Mouse (Mus musculus) retina, embryonic 14.5 days (tissue): ENCODE measurements around the gene Hnrnpll.

Experiments used
- DNase-seq: peaks from one replicate; pipeline ENCODE4 v3.0.0-alpha.2; 2015; ENCODE audit warnings: low spot score

Hnrnpll gene

DNA sequence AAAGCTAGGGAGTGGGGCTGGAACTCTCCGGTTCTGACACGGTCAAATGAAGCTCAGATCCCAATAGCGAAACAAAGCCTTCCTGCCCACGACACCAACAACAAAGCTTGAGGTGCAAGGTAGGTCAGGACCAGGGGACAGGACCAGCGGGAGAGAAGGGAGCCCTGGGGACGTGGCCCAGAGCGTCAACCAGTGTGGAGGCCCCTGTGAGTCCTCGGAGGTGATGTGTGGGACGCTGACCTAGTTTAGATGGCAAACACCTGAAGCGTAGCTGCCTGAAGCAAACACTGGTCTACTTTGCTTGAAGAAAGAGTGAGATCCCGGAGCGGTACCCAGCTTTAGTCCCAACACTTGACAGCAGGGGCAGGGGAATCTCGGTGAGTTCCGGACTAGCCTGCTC, 62.5 kb downstream of the Hnrnpll start:
- DNase-seq: no peak

DNA sequence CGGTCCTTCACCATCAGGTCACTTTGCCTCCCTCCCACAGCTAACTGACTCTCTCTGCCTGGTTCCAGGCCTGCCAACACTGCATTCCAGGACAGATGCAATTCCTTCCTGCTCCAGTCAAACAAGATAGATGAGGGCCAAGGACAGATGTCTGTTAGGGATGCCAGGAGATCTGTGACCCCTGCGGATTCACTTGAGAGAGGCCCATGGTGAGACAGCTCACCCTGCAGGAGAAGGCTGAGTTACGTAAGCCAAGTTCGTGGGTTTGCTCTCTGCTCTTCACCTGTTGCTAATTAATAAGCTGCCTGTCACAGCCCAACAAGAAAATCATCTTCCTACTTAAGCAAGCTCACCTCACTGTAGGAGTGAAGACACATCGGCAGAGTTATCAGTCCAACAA, 63.1 kb downstream of the Hnrnpll start:
- no peak for DNase-seq

- no peak for DNase-seq
These were observed 66.9 kb downstream of the Hnrnpll start for GRCm38 (mm10) chr17:79995091-79995691.

DNA sequence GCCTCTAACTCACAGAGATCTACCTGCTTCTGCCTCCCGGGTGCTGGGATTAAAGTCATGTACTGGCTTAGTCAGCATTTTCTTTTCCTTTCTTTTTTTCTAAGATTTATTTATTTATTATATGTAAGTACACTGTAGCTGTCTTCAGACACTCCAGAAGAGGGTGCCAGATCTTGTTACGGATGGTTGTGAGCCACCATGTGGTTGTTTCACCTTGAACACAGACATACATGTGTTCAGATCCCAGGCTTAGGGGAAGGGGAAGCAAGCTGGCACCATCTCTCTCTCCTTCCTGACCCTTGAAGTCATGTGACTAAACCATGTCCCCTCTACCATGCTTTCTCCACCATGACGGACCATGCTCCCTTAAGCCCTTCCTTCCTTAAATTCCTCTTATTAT, 70.0 kb downstream of the Hnrnpll start:
- DNase-seq: no peak

DNA sequence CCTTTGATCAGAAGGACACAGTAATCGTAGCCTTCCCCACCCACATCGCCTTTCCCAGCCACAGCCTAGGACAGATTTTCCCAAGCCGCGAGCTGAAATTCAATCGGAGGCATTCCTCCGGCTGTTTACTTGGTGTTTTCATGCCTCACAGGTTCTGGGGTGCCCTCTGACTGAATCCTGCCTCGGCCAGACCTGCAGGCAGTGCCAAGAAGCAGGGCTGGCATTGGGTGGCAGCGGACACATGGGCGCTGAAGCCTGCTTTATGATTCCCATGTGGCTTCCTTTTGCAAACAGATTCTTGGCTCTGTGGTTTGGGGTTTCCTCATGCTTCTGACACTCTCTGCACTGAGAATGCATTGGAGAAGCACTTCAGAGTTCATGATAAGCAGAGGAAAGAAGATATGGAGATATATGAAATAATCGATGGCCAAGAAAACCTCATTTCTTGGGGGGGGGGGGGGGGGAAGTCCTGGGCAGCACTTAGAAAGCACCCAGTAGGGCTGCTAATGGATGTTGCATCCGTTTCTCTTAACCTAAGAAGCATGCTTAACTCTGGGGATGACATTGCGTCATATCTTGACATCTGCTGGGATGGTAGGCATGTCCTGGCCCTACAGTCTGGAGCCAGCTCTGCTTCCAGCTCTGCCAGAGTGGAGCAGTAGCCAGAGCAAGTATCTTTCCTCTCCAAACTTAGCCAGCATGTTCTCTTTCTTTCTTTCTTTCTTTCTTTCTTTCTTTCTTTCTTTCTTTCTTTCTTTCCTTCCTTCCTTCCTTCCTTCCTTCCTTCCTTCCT, 70.8 kb downstream of the Hnrnpll start:
- DNase-seq: no peak

DNA sequence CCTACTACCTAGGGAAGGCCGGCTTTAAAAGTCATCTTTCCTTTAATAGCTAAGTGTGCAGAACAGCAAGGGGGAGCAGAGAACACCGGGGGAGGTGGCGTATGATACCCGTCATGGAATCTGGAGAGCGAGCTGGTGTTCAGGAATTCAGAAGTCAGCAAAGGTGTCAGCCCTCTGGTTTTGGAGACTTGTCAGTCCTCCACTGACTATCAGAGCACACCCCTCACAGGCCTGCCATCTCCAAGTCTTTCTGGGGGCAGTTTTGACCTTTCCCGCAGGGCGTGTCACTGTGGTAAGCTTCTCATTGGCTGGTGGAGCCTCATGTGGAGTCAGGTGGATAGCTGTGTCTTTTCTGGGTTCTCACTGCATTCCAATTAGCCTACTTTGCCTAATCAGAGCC, 72.0 kb downstream of the Hnrnpll start:
- no peak for DNase-seq

DNA sequence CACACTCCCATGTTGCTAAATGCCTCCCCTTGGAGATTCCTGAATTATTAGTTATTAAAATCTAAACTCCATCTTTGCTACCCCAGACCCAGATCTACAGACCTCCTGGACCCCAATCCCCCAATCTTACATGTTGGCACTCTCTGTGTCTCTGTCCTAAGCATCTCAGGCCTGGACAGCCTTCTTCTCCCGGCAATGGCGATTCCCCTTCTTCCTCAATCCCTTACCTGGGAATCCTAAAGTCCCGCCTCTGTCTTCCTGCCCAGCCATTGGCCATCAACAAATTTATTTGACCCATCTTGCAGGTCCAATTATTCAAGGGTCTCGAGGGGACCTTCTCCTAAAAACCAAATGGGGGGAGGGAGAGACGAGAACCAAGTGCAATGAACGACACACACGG, 77.7 kb downstream of the Hnrnpll start:
- DNase-seq: no peak

GRCm38 (mm10) chr17:79982955-79983529, 79.1 kb downstream of the Hnrnpll start:
- no peak for DNase-seq

- DNase-seq: no peak
These were observed 79.6 kb downstream of the Hnrnpll start for GRCm38 (mm10) chr17:79982548-79982947.

- no peak for DNase-seq
These were observed 80.2 kb downstream of the Hnrnpll start for GRCm38 (mm10) chr17:79981758-79982481.

- DNase-seq: no peak
These were observed 80.8 kb downstream of the Hnrnpll start for GRCm38 (mm10) chr17:79981348-79981747.

DNA sequence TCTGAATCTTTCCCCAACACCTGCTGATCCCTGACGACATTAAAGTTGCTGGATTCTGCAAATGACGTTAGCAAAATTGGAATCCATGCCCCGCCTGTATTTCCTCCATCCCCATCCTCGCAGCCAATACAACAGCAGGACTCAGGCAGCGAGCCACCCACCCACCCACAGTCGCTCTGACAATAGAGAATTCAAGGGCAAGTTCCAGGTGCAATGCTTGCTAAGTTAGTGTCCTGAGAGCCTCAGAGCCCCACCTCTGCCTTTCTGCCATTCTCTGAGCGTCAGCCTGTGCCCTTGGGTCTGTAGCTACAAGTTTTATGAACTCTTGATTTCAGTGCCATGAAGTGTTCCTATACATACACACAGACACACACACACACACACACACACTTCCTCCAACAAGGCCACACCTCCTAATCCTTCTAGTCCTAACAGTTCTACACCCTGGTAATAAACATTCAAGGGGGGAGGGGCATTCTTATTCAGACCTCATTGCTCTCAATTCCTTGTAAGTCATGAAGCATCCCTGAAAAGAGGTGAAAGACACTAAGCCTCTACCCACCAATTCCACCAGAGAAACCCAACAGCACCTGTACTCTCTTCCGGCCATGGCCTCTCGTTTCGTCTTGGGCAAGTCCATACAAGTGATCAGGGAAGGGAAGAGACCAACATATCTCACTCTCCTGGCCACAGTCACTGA, 81.6 kb downstream of the Hnrnpll start:
- DNase-seq: no peak
